Mouse (Mus musculus) liver, embryonic 14.5 days (tissue): ENCODE data around the gene Ccdc102a.

ENCODE experiments used
- CTCF ChIP-seq: IDR thresholded peaks from 2 replicates; pipeline ENCODE4 v1.5.1; 2016; ENCODE audit warnings: antibody characterized with exemption, low read depth, control low read depth
- EP300 ChIP-seq: IDR thresholded peaks from 2 replicates; pipeline ENCODE4 v1.6.1; 2016; ENCODE audit warnings: antibody characterized with exemption, low read depth

GRCm38 (mm10) chr8:94916960-94917324 is 956 bp downstream of the Ccdc102a start:
- TF ChIP-seq CTCF (no peak), EP300 (no peak)
